Mouse (Mus musculus): ENCODE data around the gene Hcn2. TPM values are rescaled to one million over a fixed set of nuclear protein-coding genes. Genes with fewer than 3 reads are reported as not detected.
"Not testable (repeated sequence)": the region's sequence is repeated elsewhere in the genome, so short reads cannot be mapped to it uniquely, and the experiment has no call there.

Hcn2 gene
- polyA plus RNA-seq, 1 experiment from 2014 or later, result 0.20 TPM

DNA sequence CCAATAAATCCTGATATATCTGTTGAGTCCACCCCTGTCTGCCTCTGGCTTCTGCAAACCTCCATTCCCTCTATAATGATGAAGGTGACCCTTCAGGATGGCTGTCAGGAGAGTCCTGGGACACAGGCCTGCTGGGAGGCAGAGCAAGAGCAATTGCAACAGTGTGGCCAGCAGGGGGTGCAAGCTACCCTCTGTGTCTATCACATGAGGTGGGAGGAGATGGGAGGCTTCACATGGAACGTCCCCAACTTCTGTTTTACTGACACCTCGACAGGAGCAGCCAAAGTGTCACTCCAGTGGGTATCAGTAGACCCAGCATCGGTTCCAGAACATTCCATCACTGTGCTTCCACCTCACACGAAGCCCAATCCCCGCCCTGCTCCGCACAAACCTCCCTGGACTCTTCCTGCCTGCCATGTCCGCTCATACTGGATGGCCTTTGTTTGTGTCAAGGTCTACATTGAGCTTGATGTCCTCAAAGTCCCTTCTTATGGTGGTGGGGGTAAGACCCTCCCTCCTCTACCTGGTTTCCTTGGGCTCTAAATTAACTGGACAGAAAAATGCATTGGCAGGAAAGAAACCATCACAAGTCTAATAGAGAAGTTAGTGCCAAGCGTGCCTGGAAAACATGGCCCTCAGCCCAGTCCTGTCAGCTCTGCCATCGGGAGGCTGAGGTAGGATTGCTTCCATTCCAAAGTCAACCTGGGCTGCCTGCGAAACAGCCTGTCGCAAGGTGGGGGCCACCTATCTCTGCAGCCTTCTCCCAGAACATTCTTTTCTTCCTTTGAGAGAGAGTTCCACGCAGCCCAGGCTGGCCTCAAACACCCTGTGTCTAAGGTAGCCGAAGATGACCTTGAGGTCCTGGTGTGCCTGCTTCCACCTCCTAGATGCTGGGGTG lies 21.0 kb upstream of the Hcn2 start:
- Histone ChIP-seq H3K4me2 (replicated peaks; ENCODE audit: low read depth, low read length) (no peak overlapping the region), H3K4me3 (ENCODE audit: low read depth, low read length) (no peak overlapping the region), H3K4me1 (replicated peaks; ENCODE audit: control insufficient read depth, insufficient read depth, low read length) (no peaks in the 10 kb centered on the region), H3K9ac (ENCODE audit: low read depth, low read length) (no peak overlapping the region), H3K27me3 (ENCODE audit: control insufficient read depth, insufficient read depth, low read length) (no peaks in the 10 kb centered on the region), H3K36me3 (ENCODE audit: control insufficient read depth, insufficient read depth, low read length) (no peaks in the 10 kb centered on the region), H3K27ac (ENCODE audit: low read depth, low read length) (no peak overlapping the region), H3K9me3 (ENCODE audit: control insufficient read depth, low read length) (no peaks in the 10 kb centered on the region)
- peak; percentile 36 for ATAC-seq (ENCODE audit: low FRiP score)
- 65% methylated on average over 13 of the region's 13 CpGs for WGBS
- DNase-seq (ENCODE audit: low spot score), result peak; percentile 76

DNA sequence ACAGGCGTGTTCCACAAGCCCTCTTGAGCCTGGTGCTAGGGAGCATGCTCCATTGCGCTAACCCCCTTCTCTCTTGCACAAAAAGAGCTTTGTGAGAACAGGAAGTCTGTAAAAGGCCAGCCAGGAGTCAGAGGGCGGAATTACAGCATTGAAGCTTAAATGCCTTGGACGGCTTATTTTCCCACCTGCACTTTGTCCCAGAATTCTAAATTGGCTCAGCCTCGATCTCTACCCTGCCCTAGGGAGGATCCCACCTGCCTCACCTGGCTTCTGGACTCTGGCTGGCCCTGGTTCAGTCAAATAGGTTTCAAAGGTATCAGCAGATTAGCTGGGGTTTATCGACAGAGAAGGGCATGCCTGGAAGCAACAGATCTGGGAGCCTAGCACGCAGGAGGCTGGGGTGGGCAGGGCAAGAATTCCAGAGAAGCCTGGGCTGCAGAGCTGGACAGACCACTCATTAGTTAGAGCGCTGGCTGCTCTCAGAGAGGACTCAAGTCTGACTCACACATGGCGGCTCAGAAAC lies 20.2 kb upstream of the Hcn2 start:
- H3K27ac ChIP-seq (ENCODE audit: low read depth, low read length), result no peak overlapping the region
- H3K4me2 ChIP-seq (replicated peaks; ENCODE audit: low read depth, low read length), result no peak overlapping the region

DNA sequence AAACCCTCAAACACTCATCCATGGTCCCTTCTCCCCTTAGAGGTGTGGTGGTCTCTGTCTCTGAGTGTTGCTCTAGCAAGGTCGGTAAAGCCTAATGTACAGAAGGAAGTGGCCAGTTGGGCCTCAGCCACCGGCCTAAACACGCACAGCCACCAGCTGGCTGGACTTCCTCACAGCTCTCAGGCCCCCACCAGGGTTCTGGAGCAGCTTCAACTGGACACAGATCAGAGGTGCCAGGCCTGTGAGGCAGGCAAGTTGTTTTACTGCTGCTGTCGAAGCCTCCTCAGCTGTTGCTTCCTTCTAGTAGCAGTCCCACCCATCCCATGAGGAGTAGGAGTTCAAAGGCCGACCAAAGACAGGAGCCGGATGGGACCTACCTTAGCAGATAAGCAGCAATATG lies 18.5 kb upstream of the Hcn2 start:
- Histone ChIP-seq H3K27me3 (ENCODE audit: control insufficient read depth, insufficient read depth, low read length) (no peaks in the 10 kb centered on the region), H3K9ac (ENCODE audit: low read depth, low read length) (no peak overlapping the region), H3K4me2 (replicated peaks; ENCODE audit: low read depth, low read length) (no peak overlapping the region), H3K27ac (ENCODE audit: low read depth, low read length) (no peak overlapping the region), H3K9me3 (ENCODE audit: control insufficient read depth, low read length) (no peaks in the 10 kb centered on the region), H3K4me3 (ENCODE audit: low read depth, low read length) (no peak overlapping the region), H3K36me3 (ENCODE audit: control insufficient read depth, insufficient read depth, low read length) (no peaks in the 10 kb centered on the region), H3K4me1 (replicated peaks; ENCODE audit: control insufficient read depth, insufficient read depth, low read length) (no peaks in the 10 kb centered on the region)
- no peak for DNase-seq (ENCODE audit: low spot score)
- 81% methylated on average over 6 of the region's 6 CpGs for WGBS
- no peak for ATAC-seq (ENCODE audit: low FRiP score)

More for the DNA sequence above, 20.2 kb upstream of the Hcn2 start:
- DNase-seq (ENCODE audit: low spot score) (no peak), ATAC-seq (ENCODE audit: low FRiP score) (no peak)
- no peaks in the 10 kb centered on the region for H3K9me3 ChIP-seq (ENCODE audit: control insufficient read depth, low read length)
- no peaks in the 10 kb centered on the region for H3K4me1 ChIP-seq (replicated peaks; ENCODE audit: control insufficient read depth, insufficient read depth, low read length)
- H3K27me3 ChIP-seq (ENCODE audit: control insufficient read depth, insufficient read depth, low read length), result no peaks in the 10 kb centered on the region
- no peak overlapping the region for H3K9ac ChIP-seq (ENCODE audit: low read depth, low read length)
- H3K36me3 ChIP-seq (ENCODE audit: control insufficient read depth, insufficient read depth, low read length), result no peaks in the 10 kb centered on the region
- WGBS, result 64% methylated on average over 9 of the region's 9 CpGs
- H3K4me3 ChIP-seq (ENCODE audit: low read depth, low read length), result no peak overlapping the region

DNA sequence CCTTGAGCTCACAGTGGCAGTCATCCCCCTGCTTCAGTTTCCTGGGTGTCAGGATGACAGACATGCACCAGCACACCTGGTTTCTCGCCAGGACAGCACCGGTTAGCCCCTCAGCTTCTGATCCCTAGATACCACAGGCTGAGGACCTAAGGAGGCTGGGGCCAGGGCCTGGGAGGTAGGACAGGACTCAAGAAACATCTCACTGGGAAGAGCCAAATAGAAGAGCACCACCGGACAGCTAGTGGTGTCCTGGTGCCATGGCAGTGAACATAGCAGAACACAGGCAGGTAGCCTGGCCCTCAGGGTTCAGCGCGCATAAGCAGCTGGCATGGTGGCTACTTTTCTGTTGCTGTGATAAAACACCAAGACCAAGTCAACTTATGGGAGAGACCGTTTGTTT lies 18.0 kb upstream of the Hcn2 start:
- ATAC-seq (ENCODE audit: low FRiP score), result no peak
- H3K27me3 ChIP-seq (ENCODE audit: control insufficient read depth, insufficient read depth, low read length), result no peaks in the 10 kb centered on the region

DNA sequence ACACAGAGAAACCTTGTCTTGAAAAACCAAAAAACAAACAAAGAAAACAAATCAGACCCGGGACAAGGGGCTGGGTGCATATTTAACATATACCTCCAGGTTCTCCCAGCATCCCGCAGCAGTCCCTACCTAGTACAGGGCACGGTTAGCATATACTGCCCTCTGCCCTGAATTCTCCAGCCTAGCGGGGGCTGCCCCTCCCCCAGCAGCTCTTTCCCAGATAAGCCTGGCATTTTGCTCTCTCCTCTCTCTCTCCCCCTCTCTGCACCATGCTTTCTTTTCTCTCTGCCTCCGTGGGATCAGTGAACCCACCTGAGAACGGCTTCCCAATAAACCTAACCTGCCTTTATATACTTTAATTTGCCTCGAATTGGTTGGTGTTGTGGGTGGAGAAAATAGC lies 15.8 kb upstream of the Hcn2 start:
- 47% methylated on average over 7 of the region's 7 CpGs for WGBS
- no peaks in the 10 kb centered on the region for H3K36me3 ChIP-seq (ENCODE audit: control insufficient read depth, insufficient read depth, low read length)
- H3K4me3 ChIP-seq (ENCODE audit: low read depth, low read length), result no peak overlapping the region
- no peak overlapping the region for H3K4me2 ChIP-seq (replicated peaks; ENCODE audit: low read depth, low read length)
- no peaks in the 10 kb centered on the region for H3K27me3 ChIP-seq (ENCODE audit: control insufficient read depth, insufficient read depth, low read length)
- H3K27ac ChIP-seq (ENCODE audit: low read depth, low read length), result no peak overlapping the region
- no peak for ATAC-seq (ENCODE audit: low FRiP score)
- H3K9me3 ChIP-seq (ENCODE audit: control insufficient read depth, low read length), result no peaks in the 10 kb centered on the region
- no peak overlapping the region for H3K9ac ChIP-seq (ENCODE audit: low read depth, low read length)
- peaks cover 5% of the 10 kb centered on the region; the same call in 1 of the 2 replicates for H3K4me1 ChIP-seq (replicated peaks; ENCODE audit: control insufficient read depth, insufficient read depth, low read length)
- DNase-seq (ENCODE audit: low spot score), result no peak

More for the DNA sequence above, 18.0 kb upstream of the Hcn2 start:
- H3K4me3 ChIP-seq (ENCODE audit: low read depth, low read length), result no peak overlapping the region
- H3K9ac ChIP-seq (ENCODE audit: low read depth, low read length), result no peak overlapping the region
- H3K4me1 ChIP-seq (replicated peaks; ENCODE audit: control insufficient read depth, insufficient read depth, low read length), result no peaks in the 10 kb centered on the region
- no peak overlapping the region for H3K4me2 ChIP-seq (replicated peaks; ENCODE audit: low read depth, low read length)
- 96% methylated on average over 6 of the region's 6 CpGs for WGBS
- H3K9me3 ChIP-seq (ENCODE audit: control insufficient read depth, low read length), result no peaks in the 10 kb centered on the region
- no peak overlapping the region for H3K27ac ChIP-seq (ENCODE audit: low read depth, low read length)
- H3K36me3 ChIP-seq (ENCODE audit: control insufficient read depth, insufficient read depth, low read length), result no peaks in the 10 kb centered on the region
- no peak for DNase-seq (ENCODE audit: low spot score)

DNA sequence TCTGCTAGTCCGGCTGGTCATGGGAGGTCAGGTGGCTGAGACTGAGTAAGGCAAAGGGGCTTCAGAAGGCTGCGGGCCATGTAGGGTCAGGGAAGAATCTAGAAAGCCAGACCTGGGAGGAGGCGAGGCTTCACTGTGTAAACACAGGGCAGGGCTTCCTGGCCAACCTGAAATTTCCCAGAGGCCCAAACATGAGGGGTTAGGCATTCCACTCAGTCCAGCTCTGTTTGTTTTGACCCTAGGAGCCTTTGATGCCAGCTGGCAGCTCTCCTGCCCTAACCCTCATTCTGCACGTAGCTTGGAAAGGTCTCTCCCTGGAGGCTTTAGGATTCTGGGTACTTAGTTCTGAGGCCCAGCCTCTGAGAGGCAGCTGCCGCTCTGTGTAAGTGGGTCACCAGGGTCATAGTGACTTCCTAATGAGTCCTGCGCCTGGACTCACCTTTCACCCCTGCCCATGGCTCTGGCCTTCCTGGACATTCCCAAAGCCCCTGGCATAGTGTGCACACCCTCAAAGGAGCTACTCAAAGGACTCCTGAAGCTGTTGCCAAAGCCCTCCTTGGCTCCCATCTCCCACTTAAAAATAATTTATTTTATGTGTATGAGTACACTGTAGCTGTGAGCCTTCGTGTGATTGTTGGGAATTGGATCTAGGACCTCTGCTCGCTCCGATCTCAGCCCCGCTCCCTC lies 14.8 kb upstream of the Hcn2 start:
- H3K36me3 ChIP-seq (ENCODE audit: control insufficient read depth, insufficient read depth, low read length), result no peaks in the 10 kb centered on the region
- H3K27me3 ChIP-seq (ENCODE audit: control insufficient read depth, insufficient read depth, low read length), result no peaks in the 10 kb centered on the region
- H3K4me3 ChIP-seq (ENCODE audit: low read depth, low read length), result no peak overlapping the region
- H3K9ac ChIP-seq (ENCODE audit: low read depth, low read length), result no peak overlapping the region
- no peaks in the 10 kb centered on the region for H3K9me3 ChIP-seq (ENCODE audit: control insufficient read depth, low read length)
- H3K27ac ChIP-seq (ENCODE audit: low read depth, low read length), result no peak overlapping the region
- no peak for ATAC-seq (ENCODE audit: low FRiP score)
- 59% methylated on average over 10 of the region's 10 CpGs for WGBS
- DNase-seq (ENCODE audit: low spot score), result no peak
- no peak overlapping the region for H3K4me2 ChIP-seq (replicated peaks; ENCODE audit: low read depth, low read length)
- peaks cover 5% of the 10 kb centered on the region for H3K4me1 ChIP-seq (replicated peaks; ENCODE audit: control insufficient read depth, insufficient read depth, low read length)

DNA sequence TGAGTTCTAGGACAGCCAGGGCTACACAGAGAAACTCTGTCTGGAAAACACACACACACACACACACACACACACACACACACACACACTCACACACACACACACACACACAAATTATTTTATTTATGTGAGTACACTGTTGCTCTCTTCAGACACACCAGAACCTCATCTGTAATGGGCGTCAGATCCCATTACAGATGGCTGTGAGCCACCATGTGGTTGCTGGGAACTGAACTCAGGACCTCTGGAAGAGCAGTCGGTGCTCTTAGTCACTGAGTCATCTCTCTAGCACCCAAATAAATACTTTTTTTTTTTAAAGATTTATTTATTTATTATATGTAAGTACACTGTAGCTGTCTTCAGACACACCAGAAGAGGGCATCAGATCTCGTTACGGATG lies 13.5 kb upstream of the Hcn2 start:
- H3K4me2 ChIP-seq (replicated peaks; ENCODE audit: low read depth, low read length); H3K27ac ChIP-seq (ENCODE audit: low read depth, low read length); H3K4me3 ChIP-seq (ENCODE audit: low read depth, low read length); H3K36me3 ChIP-seq (ENCODE audit: control insufficient read depth, insufficient read depth, low read length); DNase-seq (ENCODE audit: low spot score); H3K4me1 ChIP-seq (replicated peaks; ENCODE audit: control insufficient read depth, insufficient read depth, low read length); H3K27me3 ChIP-seq (ENCODE audit: control insufficient read depth, insufficient read depth, low read length); ATAC-seq (ENCODE audit: low FRiP score); H3K9me3 ChIP-seq (ENCODE audit: control insufficient read depth, low read length); H3K9ac ChIP-seq (ENCODE audit: low read depth, low read length): not testable (repeated sequence)
- 91% methylated on average over 2 of the region's 4 CpGs for WGBS

DNA sequence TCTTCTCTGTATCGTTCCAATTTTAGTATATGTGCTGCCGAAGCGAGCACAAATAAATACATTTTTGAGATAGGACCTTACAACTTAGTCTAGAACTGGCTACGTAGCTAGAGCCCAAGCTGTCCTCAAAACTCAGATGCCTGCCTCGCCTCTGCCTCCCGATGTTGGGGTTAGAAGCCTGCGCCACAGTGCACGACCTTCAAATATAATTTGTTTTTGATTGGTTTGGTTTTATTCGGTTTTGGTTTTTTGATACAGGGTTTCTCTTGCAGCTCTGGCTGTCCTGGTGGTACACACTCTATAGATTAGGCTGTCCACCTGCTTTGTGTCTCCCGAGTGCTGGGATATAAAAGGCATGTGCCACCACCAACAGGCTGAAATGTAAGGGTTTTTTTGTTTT lies 12.9 kb upstream of the Hcn2 start:
- Histone ChIP-seq H3K4me1 (replicated peaks; ENCODE audit: control insufficient read depth, insufficient read depth, low read length) (peaks cover 5% of the 10 kb centered on the region), H3K4me3 (ENCODE audit: low read depth, low read length) (peak overlapping the region; percentile 67), H3K9ac (ENCODE audit: low read depth, low read length) (no peak overlapping the region; the same call in 1 of the 2 replicates), H3K9me3 (ENCODE audit: control insufficient read depth, low read length) (no peaks in the 10 kb centered on the region), H3K4me2 (replicated peaks; ENCODE audit: low read depth, low read length) (peak overlapping the region; percentile 25; the same call in 1 of the 2 replicates), H3K27me3 (ENCODE audit: control insufficient read depth, insufficient read depth, low read length) (no peaks in the 10 kb centered on the region), H3K36me3 (ENCODE audit: control insufficient read depth, insufficient read depth, low read length) (no peaks in the 10 kb centered on the region), H3K27ac (ENCODE audit: low read depth, low read length) (0 out of 2 replicates have a peak overlapping the region, but pooled peaks have one; percentile 27)
- ATAC-seq (ENCODE audit: low FRiP score) (peak; percentile 15), DNase-seq (ENCODE audit: low spot score) (no peak)
- WGBS, result 77% methylated on average over 10 of the region's 10 CpGs

All from hindbrain, embryonic 11.5 days (tissue).